In genomic region chr12:117844075-117844408, GRCm38 (mm10) we compare ENCODE assay signal across 8 mouse cellular contexts. TPM values are rescaled to one million over a fixed set of nuclear protein-coding genes. Genes with fewer than 3 reads are reported as not detected.
DNase-seq lines count a peak whose midpoint lies in the region; ATAC-seq and TF ChIP-seq lines count a peak whose summit lies in the region.

No protein-coding gene starts in this region.

- no peaks in the 10 kb centered on the region for H3K79me2 ChIP-seq in heart, adult 2 months (replicated peaks; ENCODE audit: control insufficient read depth, insufficient read depth, low read length)

- peak overlapping the region; percentile 68 for H3K4me2 ChIP-seq in liver, embryonic 11.5 days
- peak overlapping the region; percentile 98 for H3K4me2 ChIP-seq in stomach, postnatal 0 days (replicated peaks; ENCODE audit: low read depth)

- peak overlapping the region; percentile 68 for H3K4me3 ChIP-seq in heart, adult 2 months
- peak overlapping the region; percentile 69 for H3K4me3 ChIP-seq in thymus, adult 2 months (ENCODE audit: control insufficient read depth, insufficient read depth, low read length)
- peak overlapping the region; percentile 63 for H3K4me3 ChIP-seq in liver, embryonic 11.5 days (ENCODE audit: low read depth, low read length)
- peak overlapping the region; percentile 70 for H3K4me3 ChIP-seq in stomach, postnatal 0 days (ENCODE audit: low read depth, low read length)

- 0 out of 2 replicates have a peak, but pooled peaks cover 1% of the 10 kb centered on the region for H3K27me3 ChIP-seq in heart, adult 2 months (ENCODE audit: control insufficient read depth, insufficient read depth, low read length)
- no peaks in the 10 kb centered on the region for H3K27me3 ChIP-seq in thymus, adult 2 months (ENCODE audit: control insufficient read depth, insufficient read depth, low read length)
- no peaks in the 10 kb centered on the region for H3K27me3 ChIP-seq in liver, embryonic 11.5 days (replicated peaks; ENCODE audit: control insufficient read depth, insufficient read depth, low read length)
- no peaks in the 10 kb centered on the region for H3K27me3 ChIP-seq in stomach, postnatal 0 days (ENCODE audit: control insufficient read depth, insufficient read depth, low read length)

- H3K9me3 ChIP-seq in liver, embryonic 11.5 days (ENCODE audit: control insufficient read depth, low read length), result no peaks in the 10 kb centered on the region
- no peaks in the 10 kb centered on the region for H3K9me3 ChIP-seq in stomach, postnatal 0 days (ENCODE audit: control insufficient read depth, low read length)

- DNase-seq in heart, adult 2 months, result no peak
- DNase-seq in heart, postnatal 25 days (ENCODE audit: low spot score), result no peak
- DNase-seq in thymus, adult 2 months, result peak; percentile 43
- DNase-seq in thymus, postnatal 14 days, result no peak
- no peak for DNase-seq in liver, embryonic 11.5 days (ENCODE audit: low spot score)
- no peak for DNase-seq in stomach, postnatal 0 days (ENCODE audit: low spot score)
- no peak for DNase-seq in left cerebral cortex, adult 18-20 months (ENCODE audit: low spot score in 2 of 2)
- no peak for DNase-seq in cerebellum, postnatal 14 days

- peak; percentile 57 for ATAC-seq in liver, embryonic 11.5 days (replicated peaks; ENCODE audit: low FRiP score)
- ATAC-seq in stomach, postnatal 0 days (ENCODE audit: low FRiP score, low TSS enrichment), result no peak

- TF ChIP-seq CTCF in heart, adult 2 months (IDR thresholded peaks at IDR 0.05), result no peak
- TF ChIP-seq CTCF in thymus, adult 2 months (IDR thresholded peaks at IDR 0.05; ENCODE audit: borderline replicate concordance, control insufficient read depth, extremely low read depth, insufficient read depth, low read length, poor library complexity), result no peak
- no peak for TF ChIP-seq CTCF in stomach, postnatal 0 days (IDR thresholded peaks at IDR 0.05; ENCODE audit: low read depth)

- H3K4me1 ChIP-seq in heart, adult 2 months (ENCODE audit: control insufficient read depth, insufficient read depth, low read length), result no peaks in the 10 kb centered on the region
- H3K4me1 ChIP-seq in thymus, adult 2 months (replicated peaks; ENCODE audit: control insufficient read depth, insufficient read depth, low read length), result peaks cover 8% of the 10 kb centered on the region
- H3K4me1 ChIP-seq in liver, embryonic 11.5 days (replicated peaks; ENCODE audit: control insufficient read depth, insufficient read depth, low read length), result peaks cover 12% of the 10 kb centered on the region
- H3K4me1 ChIP-seq in stomach, postnatal 0 days (replicated peaks; ENCODE audit: control insufficient read depth, insufficient read depth), result no peaks in the 10 kb centered on the region; the same call in 1 of the 2 replicates

- H3K27ac ChIP-seq in heart, adult 2 months, result no peak overlapping the region
- H3K27ac ChIP-seq in thymus, adult 2 months (ENCODE audit: control insufficient read depth, insufficient read depth, low read length), result no peak overlapping the region
- peak overlapping the region; percentile 49; the same call in 1 of the 2 replicates for H3K27ac ChIP-seq in liver, embryonic 11.5 days (ENCODE audit: low read depth, low read length)
- no peak overlapping the region for H3K27ac ChIP-seq in stomach, postnatal 0 days (replicated peaks)

- WGBS in heart, adult 2 months, result 3% methylated on average over 15 of the region's 15 CpGs
- WGBS in thymus, adult 2 months, result under 1% methylated on average over 15 of the region's 15 CpGs
- under 1% methylated on average over 15 of the region's 15 CpGs for WGBS in liver, embryonic 11.5 days
- WGBS in stomach, postnatal 0 days, result 1% methylated on average over 15 of the region's 15 CpGs

- intact Hi-C loops in heart, adult 2 months (cut with DNase I), result no loop called here
- intact Hi-C loops in heart, postnatal 25 days (cut with DNase I), result no loop called here

- no peaks in the 10 kb centered on the region for H3K36me3 ChIP-seq in heart, adult 2 months (ENCODE audit: control insufficient read depth, insufficient read depth, low read length)
- no peaks in the 10 kb centered on the region for H3K36me3 ChIP-seq in thymus, adult 2 months (ENCODE audit: control insufficient read depth, insufficient read depth, low read length)
- H3K36me3 ChIP-seq in liver, embryonic 11.5 days (ENCODE audit: control insufficient read depth, insufficient read depth, low read length), result no peaks in the 10 kb centered on the region
- H3K36me3 ChIP-seq in stomach, postnatal 0 days (ENCODE audit: control insufficient read depth, insufficient read depth, low read length), result no peaks in the 10 kb centered on the region

- no peak for TF ChIP-seq EP300 in heart, adult 2 months (IDR thresholded peaks at IDR 0.05; ENCODE audit: insufficient read depth, low read depth, low read length)
- no peak for TF ChIP-seq EP300 in stomach, postnatal 0 days (optimal IDR thresholded peaks at IDR 0.05)

- no peak for TF ChIP-seq POLR2A in heart, adult 2 months (IDR thresholded peaks at IDR 0.05; ENCODE audit: insufficient read depth, low read depth, low read length)
- TF ChIP-seq POLR2A in thymus, adult 2 months (IDR thresholded peaks at IDR 0.05; ENCODE audit: control insufficient read depth, extremely low read depth, insufficient read depth, low read length, poor library complexity), result no peak

- peak overlapping the region; percentile 26; the same call in 1 of the 2 replicates for H3K9ac ChIP-seq in heart, adult 2 months (ENCODE audit: low read depth, low read length)
- peak overlapping the region; percentile 77 for H3K9ac ChIP-seq in liver, embryonic 11.5 days (ENCODE audit: low read depth, low read length)
- H3K9ac ChIP-seq in stomach, postnatal 0 days (ENCODE audit: low read length), result peak overlapping the region; percentile 71

RNA-seq across cellular contexts. Expression of gene Cdca7l, which starts 40.0 kb away (rescaled TPM):
- total RNA-seq in heart, adult 2 months (2021), result under 1 TPM; 0.16 to 0.23 TPM
- 0.10 and 0.26 TPM in 2 replicates for polyA plus RNA-seq in heart, adult 2 months (2012; rRNA removed)
- under 1 TPM; 0.23 to 0.36 TPM for total RNA-seq in heart, postnatal 25 days (2021)
- polyA plus RNA-seq in thymus, adult 2 months (2012; rRNA removed), result 8.0 and 9.0 TPM in 2 replicates
- 48.3 and 54.9 TPM in 2 replicates for polyA plus RNA-seq in liver, embryonic 11.5 days (2014; fragmentation: Nextera tagmentation; extraction: Ambion mirVana)
- 15.1 and 15.7 TPM in 2 replicates for polyA plus RNA-seq in stomach, postnatal 0 days (2015; fragmentation: Nextera tagmentation; extraction: Ambion mirVana)
- total RNA-seq in left cerebral cortex, adult 18-20 months (2021), result under 1 TPM; 0.35 to 0.37 TPM

Comparison
In these comparisons a context has a peak if more than half of its experiments do, and no peak if none do; other contexts are left out.
1. H3K9ac ChIP-seq: peak in every context shown above with its lines; median percentile 77 in liver, embryonic 11.5 days; 71 in stomach, postnatal 0 days; 26 in heart, adult 2 months.